Mouse (Mus musculus) lung, embryonic 14.5 days (tissue): Measurements from ENCODE around the gene Nsun5. TPM values are rescaled to one million over a fixed set of nuclear protein-coding genes. Genes with fewer than 3 reads are reported as not detected.

Experiments used
- ATAC-seq: fragments of 200-750 bp; cut with Nextera tagmentation; 2 replicates; pipeline ENCODE4 v1.8.0; 2017; ENCODE audit warnings: mild to moderate bottlenecking, moderate TSS enrichment, moderate library complexity; ENCODE audit not compliant: insufficient read depth
- DNase-seq: peaks from one replicate; pipeline ENCODE4 v3.0.0-alpha.2; 2015
- H3K27ac ChIP-seq: fragments of 300-500 bp; sonication (generic); 2 replicates; pipeline ENCODE4 v1.5.1; 2014; ENCODE audit warnings: low read depth, mild to moderate bottlenecking, moderate library complexity
- H3K27me3 ChIP-seq: fragments of 300-500 bp; sonication (generic); 2 replicates; pipeline ENCODE4 v1.6.1; 2014; ENCODE audit warnings: low read length, control low read depth; ENCODE audit not compliant: insufficient read depth
- H3K36me3 ChIP-seq: fragments of 300-500 bp; sonication (generic); 2 replicates; pipeline ENCODE4 v1.6.1; 2014; ENCODE audit warnings: control low read depth; ENCODE audit not compliant: insufficient read depth
- H3K4me1 ChIP-seq: fragments of 300-500 bp; sonication (generic); 2 replicates; pipeline ENCODE4 v1.6.1; 2014; ENCODE audit warnings: antibody characterized with exemption, control low read depth; ENCODE audit not compliant: insufficient read depth
- H3K4me2 ChIP-seq: fragments of 300-500 bp; sonication (generic); 2 replicates; pipeline ENCODE4 v1.6.1; 2014; ENCODE audit warnings: mild to moderate bottlenecking
- H3K4me3 ChIP-seq: fragments of 300-500 bp; sonication (generic); 2 replicates; pipeline ENCODE4 v1.5.1; 2014; ENCODE audit warnings: low read depth, low read length
- H3K9ac ChIP-seq: fragments of 300-500 bp; sonication (generic); 2 replicates; pipeline ENCODE4 v1.6.1; 2014
- H3K9me3 ChIP-seq: fragments of 300-500 bp; sonication (generic); 2 replicates; pipeline ENCODE4 v1.6.1; 2016; ENCODE audit warnings: low read depth, low read length, control low read depth
- CTCF ChIP-seq: IDR thresholded peaks from 2 replicates; pipeline ENCODE4 v1.5.1; 2016; ENCODE audit warnings: antibody characterized with exemption, low read depth
- WGBS: fragments of 180-500 bp; shearing (Covaris S2); extraction: QIAGEN DNeasy Blood & Tissue Kit; methylation state at CpG from one replicate; pipeline ENCODE4 v1.1.7; 2014; 5-methylcytosine and 5-hydroxymethylcytosine counted together
- polyA plus RNA-seq: library from polyadenylated mRNA; unstranded; fragments of >200 nt; fragmentation: Nextera tagmentation; extraction: Ambion mirVana; gene quantifications from 2 replicates; pipeline ENCODE4 v1.2.1, GENCODE M21; 2014

Nsun5 gene
- polyA plus RNA-seq, 1 experiment from 2014 or later = 30.7 TPM

DNA sequence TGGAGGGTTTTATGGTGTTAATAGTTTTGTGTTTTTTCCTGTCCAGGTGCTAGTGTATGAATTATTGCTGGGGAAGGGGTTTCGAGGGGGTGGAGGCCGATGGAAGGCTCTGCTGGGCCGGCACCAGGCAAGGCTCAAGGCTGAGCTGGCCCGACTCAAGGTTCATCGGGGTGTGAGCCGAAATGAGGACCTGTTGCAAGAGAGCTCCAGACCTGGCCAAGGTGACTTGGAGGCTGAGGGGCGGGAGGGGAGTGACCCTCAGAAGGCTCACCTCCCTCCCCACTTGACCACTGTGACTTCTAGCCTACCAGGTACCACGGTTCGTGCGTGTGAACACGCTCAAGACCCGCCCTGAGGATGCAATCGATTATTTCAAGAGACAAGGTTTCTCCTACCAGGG lies 1.4 kb downstream of the Nsun5 start:
- Histone ChIP-seq H3K4me1 (0 out of 2 replicates have a peak, but pooled peaks cover 5% of the 10 kb centered on the region), H3K36me3 (peaks cover 48% of the 10 kb centered on the region), H3K27me3 (no peaks in the 10 kb centered on the region), H3K27ac (no peak overlapping the region), H3K4me2 (no peak overlapping the region), H3K9ac (peak overlapping the region; percentile 83; the same call in 1 of the 2 replicates), H3K9me3 (no peaks in the 10 kb centered on the region), H3K4me3 (no peak overlapping the region)
- 91% methylated on average over 13 of the region's 13 CpGs for WGBS
- no peak for TF ChIP-seq CTCF
- DNase-seq (no peak), ATAC-seq (no peak)

DNA sequence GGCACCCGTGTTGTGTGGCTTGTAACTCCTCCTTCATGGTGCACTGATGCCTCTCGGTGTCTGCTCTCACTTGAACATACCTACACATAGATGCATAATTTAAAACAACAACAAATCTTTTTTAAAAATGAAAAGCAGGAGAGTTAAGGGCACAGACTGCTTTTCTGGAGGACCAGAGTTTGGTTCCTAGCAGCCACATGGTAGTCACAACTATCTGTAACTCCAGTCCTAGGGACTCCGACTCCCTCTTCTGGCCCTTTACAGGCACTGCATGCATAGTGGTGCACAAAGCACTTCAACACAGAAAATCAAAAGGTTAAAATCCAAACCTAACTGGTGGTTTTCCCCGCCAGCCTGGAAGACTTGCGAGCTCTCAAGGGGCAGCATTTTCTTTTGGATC lies 3.8 kb downstream of the Nsun5 start:
- peaks cover 72% of the 10 kb centered on the region for H3K36me3 ChIP-seq
- no peak overlapping the region for H3K9ac ChIP-seq
- no peaks in the 10 kb centered on the region for H3K27me3 ChIP-seq
- ATAC-seq (no peak), DNase-seq (no peak)
- H3K4me2 ChIP-seq = no peak overlapping the region
- H3K4me1 ChIP-seq = 0 out of 2 replicates have a peak, but pooled peaks cover 5% of the 10 kb centered on the region
- H3K9me3 ChIP-seq = no peaks in the 10 kb centered on the region
- no peak overlapping the region for H3K4me3 ChIP-seq
- TF ChIP-seq CTCF = no peak
- 95% methylated on average over 5 of the region's 5 CpGs for WGBS
- H3K27ac ChIP-seq = no peak overlapping the region

DNA sequence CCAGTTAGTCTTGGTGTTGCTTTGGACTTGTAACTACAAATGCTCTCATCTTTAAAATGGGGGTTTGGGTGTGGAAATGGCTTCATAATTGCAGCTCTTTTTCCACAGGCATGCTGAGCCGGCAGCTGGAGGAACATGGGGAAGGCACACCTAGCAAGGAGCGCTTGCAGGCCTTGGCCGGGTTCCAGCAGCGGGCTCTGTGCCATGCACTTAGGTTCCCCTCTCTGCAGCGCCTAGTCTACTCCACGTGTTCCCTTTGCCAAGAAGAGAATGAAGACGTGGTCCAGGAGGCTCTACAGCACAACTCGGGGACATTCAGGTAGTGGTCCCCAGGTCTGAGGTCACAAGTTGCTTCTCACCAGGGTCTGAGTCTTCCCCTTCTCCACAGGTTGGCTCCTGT lies 5.4 kb downstream of the Nsun5 start:
- DNase-seq = peak; percentile 57
- Histone ChIP-seq H3K4me1 (0 out of 2 replicates have a peak, but pooled peaks cover 5% of the 10 kb centered on the region), H3K27me3 (no peaks in the 10 kb centered on the region), H3K27ac (no peak overlapping the region), H3K4me3 (no peak overlapping the region), H3K36me3 (peaks cover 88% of the 10 kb centered on the region), H3K4me2 (no peak overlapping the region), H3K9ac (no peak overlapping the region), H3K9me3 (no peaks in the 10 kb centered on the region)
- WGBS = 65% methylated on average over 8 of the region's 8 CpGs
- no peak for ATAC-seq
- no peak for TF ChIP-seq CTCF

DNA sequence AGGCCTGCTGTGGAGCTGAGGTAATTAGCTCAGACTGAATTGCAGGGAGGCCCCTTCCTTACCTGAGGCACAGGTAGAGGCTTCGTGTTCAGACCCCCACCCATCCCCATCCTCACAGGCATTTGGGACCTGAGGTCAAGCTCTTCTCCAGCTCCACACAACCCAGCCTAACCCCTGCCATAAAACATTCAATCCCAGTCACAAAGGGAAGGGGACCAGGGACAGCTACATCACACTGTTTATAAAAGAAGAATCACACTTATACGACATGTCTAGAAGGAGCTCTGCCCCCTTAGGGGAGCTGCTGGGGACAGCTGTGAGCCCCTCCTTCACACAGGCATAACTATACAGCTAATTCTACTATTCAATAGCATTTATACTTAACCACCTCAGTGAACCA lies 6.6 kb downstream of the Nsun5 start:
- WGBS = 53% methylated on average over 2 of the region's 2 CpGs
- TF ChIP-seq CTCF = no peak
- no peak overlapping the region for H3K4me3 ChIP-seq
- no peak overlapping the region for H3K4me2 ChIP-seq
- no peak overlapping the region for H3K27ac ChIP-seq
- H3K4me1 ChIP-seq = no peaks in the 10 kb centered on the region
- no peak for DNase-seq
- H3K36me3 ChIP-seq = peaks cover 99% of the 10 kb centered on the region
- no peak overlapping the region for H3K9ac ChIP-seq
- H3K27me3 ChIP-seq = no peaks in the 10 kb centered on the region
- ATAC-seq = no peak
- no peaks in the 10 kb centered on the region for H3K9me3 ChIP-seq

DNA sequence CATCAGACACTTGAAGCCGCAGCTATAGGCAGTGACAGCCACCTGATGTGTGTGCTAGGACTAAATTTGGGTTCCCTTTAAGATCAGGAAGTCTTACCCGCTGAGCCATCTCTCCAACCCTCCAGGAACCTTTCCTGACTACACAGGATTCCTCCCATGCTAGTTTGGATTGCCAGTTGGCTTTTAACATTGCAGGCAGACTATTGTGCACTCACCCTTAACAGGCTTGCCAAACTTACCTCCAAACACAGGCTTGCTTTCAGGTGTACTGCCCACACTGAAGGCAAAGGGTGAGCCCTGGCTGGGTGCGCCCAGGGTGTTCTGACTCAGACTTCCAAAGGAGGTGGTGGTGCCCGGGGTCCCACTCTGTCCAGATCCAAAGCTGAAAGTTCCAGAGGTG lies 10.9 kb downstream of the Nsun5 start:
- TF ChIP-seq CTCF = no peak
- DNase-seq (no peak), ATAC-seq (no peak)
- no peak overlapping the region for H3K9ac ChIP-seq
- H3K4me3 ChIP-seq = no peak overlapping the region
- no peaks in the 10 kb centered on the region for H3K9me3 ChIP-seq
- no peaks in the 10 kb centered on the region for H3K4me1 ChIP-seq
- H3K27me3 ChIP-seq = no peaks in the 10 kb centered on the region
- no peak overlapping the region for H3K27ac ChIP-seq
- H3K4me2 ChIP-seq = no peak overlapping the region
- H3K36me3 ChIP-seq = peaks cover 100% of the 10 kb centered on the region
- WGBS = 92% methylated on average over 4 of the region's 4 CpGs

DNA sequence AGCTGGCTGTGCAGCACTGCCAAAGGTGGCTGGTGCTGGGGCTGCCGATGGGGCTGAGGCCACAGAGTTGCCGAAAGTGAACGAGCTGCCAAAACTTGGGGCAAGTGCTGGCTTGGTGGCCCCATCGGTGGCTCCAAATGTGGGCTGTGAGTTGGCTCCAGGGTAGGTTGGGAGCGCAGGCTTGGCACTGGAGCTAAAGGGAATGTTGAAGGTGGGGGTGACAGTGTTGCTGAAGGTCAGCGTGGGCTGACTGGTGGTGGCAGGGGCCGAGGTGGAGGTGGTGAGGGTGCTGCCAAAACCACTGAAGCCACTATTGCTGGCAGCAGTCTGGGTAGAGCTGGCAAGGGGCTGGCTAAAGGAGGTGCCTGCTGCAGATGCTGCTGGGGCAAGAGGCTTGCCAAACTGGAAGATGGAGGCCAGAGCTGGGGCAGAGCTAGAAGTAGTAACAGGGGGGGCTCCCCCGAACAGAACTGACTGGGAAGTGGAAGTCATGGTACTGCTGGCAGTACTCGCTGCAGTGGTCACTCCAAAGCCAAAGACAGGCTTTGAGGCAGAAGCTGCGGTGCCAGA lies 11.7 kb downstream of the Nsun5 start:
- Histone ChIP-seq H3K9ac (no peak overlapping the region), H3K4me2 (no peak overlapping the region), H3K4me3 (no peak overlapping the region), H3K36me3 (peaks cover 97% of the 10 kb centered on the region), H3K9me3 (no peaks in the 10 kb centered on the region), H3K27ac (no peak overlapping the region), H3K27me3 (no peaks in the 10 kb centered on the region), H3K4me1 (no peaks in the 10 kb centered on the region)
- no peak for TF ChIP-seq CTCF
- WGBS = 88% methylated on average over 10 of the region's 10 CpGs
- DNase-seq = no peak
- ATAC-seq = no peak

DNA sequence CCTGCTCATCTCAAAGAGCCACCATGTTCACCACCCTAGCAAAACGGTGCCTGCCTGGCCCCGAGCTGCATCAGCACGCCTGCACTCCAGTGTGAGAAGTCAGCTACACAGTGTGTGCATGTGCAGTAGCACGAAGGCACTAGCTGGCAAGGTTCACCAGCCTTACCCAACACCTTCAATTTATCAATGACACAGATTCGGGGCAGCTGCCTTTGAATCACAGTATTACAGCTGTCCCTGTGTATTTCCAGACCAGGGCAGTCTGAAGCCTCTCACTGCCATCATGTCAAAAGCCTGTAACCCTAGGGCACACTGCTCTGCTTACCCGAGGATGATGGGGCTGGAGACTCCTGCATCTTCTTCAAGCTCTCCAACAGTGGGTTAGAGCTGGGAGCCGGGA lies 13.0 kb downstream of the Nsun5 start:
- DNase-seq (no peak), ATAC-seq (no peak; the same call in 1 of the 2 replicates)
- no peak overlapping the region for H3K27ac ChIP-seq
- peaks cover 97% of the 10 kb centered on the region for H3K36me3 ChIP-seq
- H3K9ac ChIP-seq = no peak overlapping the region
- WGBS = 85% methylated on average over 7 of the region's 7 CpGs
- no peaks in the 10 kb centered on the region for H3K9me3 ChIP-seq
- no peaks in the 10 kb centered on the region for H3K4me1 ChIP-seq
- no peaks in the 10 kb centered on the region for H3K27me3 ChIP-seq
- H3K4me2 ChIP-seq = no peak overlapping the region
- H3K4me3 ChIP-seq = no peak overlapping the region
- TF ChIP-seq CTCF = no peak
